Mouse (Mus musculus) urinary bladder, postnatal 36 days (tissue): Measurements from ENCODE around the gene Btbd3.
"Not testable (repeated sequence)": the region's sequence is repeated elsewhere in the genome, so short reads cannot be mapped to it uniquely, and the experiment has no call there.

Experiments used
- DNase-seq, 2 experiments: peaks; one replicate each; pipeline ENCODE4 v3.0.0; 2022; ENCODE audit warnings: low spot score in 2 of 2, mixed read lengths in 1 of 2

Btbd3 gene

GRCm38 (mm10) chr2:138279641-138280040, 23.3 kb downstream of the Btbd3 start:
- no peak for DNase-seq

GRCm38 (mm10) chr2:138280225-138280711, 23.9 kb downstream of the Btbd3 start:
- no peak for DNase-seq

GRCm38 (mm10) chr2:138281550-138282201, 25.3 kb downstream of the Btbd3 start:
- peak in 1 of 2 experiments; percentile 33 for DNase-seq

- peak in 1 of 2 experiments; percentile 46 for DNase-seq
Observed at GRCm38 (mm10) chr2:138283372-138283771, 27.0 kb downstream of the Btbd3 start.

GRCm38 (mm10) chr2:138283856-138284255, 27.5 kb downstream of the Btbd3 start:
- no peak for DNase-seq

- DNase-seq, result peak in 1 of 2 experiments; percentile 32
Observed at GRCm38 (mm10) chr2:138285811-138286210, 29.4 kb downstream of the Btbd3 start.

GRCm38 (mm10) chr2:138290154-138290553, 33.8 kb downstream of the Btbd3 start:
- no peak for DNase-seq

- peak in 1 of 2 experiments; percentile 11 for DNase-seq
Observed at GRCm38 (mm10) chr2:138294286-138294685, 37.9 kb downstream of the Btbd3 start.

- DNase-seq, result no peak
Observed at GRCm38 (mm10) chr2:138306236-138306635, 49.9 kb downstream of the Btbd3 start.

- DNase-seq, result no peak
Observed at GRCm38 (mm10) chr2:138315644-138316043, 59.3 kb downstream of the Btbd3 start.

- no peak for DNase-seq
Observed at GRCm38 (mm10) chr2:138320408-138320807, 64.0 kb downstream of the Btbd3 start.

GRCm38 (mm10) chr2:138321041-138321481, 64.7 kb downstream of the Btbd3 start:
- peak; percentile 59 to 61 for DNase-seq

- no peak for DNase-seq
Observed at GRCm38 (mm10) chr2:138322270-138323114, 66.1 kb downstream of the Btbd3 start.

- DNase-seq, result no peak
Observed at GRCm38 (mm10) chr2:138326367-138326766, 70.0 kb downstream of the Btbd3 start.

- DNase-seq, result not testable (repeated sequence)
Observed at GRCm38 (mm10) chr2:138334198-138334597, 77.8 kb downstream of the Btbd3 start.

GRCm38 (mm10) chr2:138337886-138338494, 81.6 kb downstream of the Btbd3 start:
- DNase-seq, result no peak

- no peak for DNase-seq
Observed at GRCm38 (mm10) chr2:138338524-138338923, 82.2 kb downstream of the Btbd3 start.

- no peak for DNase-seq
Observed at GRCm38 (mm10) chr2:138355366-138355765, 99.0 kb downstream of the Btbd3 start.

GRCm38 (mm10) chr2:138362474-138362873, 106.1 kb downstream of the Btbd3 start:
- no peak for DNase-seq

- DNase-seq, result no peak
Observed at GRCm38 (mm10) chr2:138365391-138365790, 109.0 kb downstream of the Btbd3 start.

- DNase-seq, result no peak
Observed at GRCm38 (mm10) chr2:138374556-138374955, 118.2 kb downstream of the Btbd3 start.

GRCm38 (mm10) chr2:138378855-138379254, 122.5 kb downstream of the Btbd3 start:
- no peak for DNase-seq
